Mouse (Mus musculus): ENCODE measurements around the gene Moap1. TPM values are rescaled to one million over a fixed set of nuclear protein-coding genes. Genes with fewer than 3 reads are reported as not detected.

The Moap1 gene
- polyA plus RNA-seq (2012; rRNA removed), result 10.7 and 11.0 TPM in 2 replicates

GRCm38 (mm10) chr12:102743589-102744574 lies at the start of gene Moap1, which contains the start of gene Tmem251:
Gene Moap1 (minus strand): TSS chr12:102743661.
Gene Tmem251 (plus strand): TSS chr12:102743762.
- no peak for TF ChIP-seq CTCF (IDR thresholded peaks at IDR 0.05; ENCODE audit: extremely low read depth, insufficient read depth, low read length)
- TF ChIP-seq POLR2A (IDR thresholded peaks at IDR 0.05; ENCODE audit: extremely low read depth, insufficient read depth, low read length), result peak; percentile 89
- peak within 1 kb of the TSS; percentile 93 for H3K27ac ChIP-seq (ENCODE audit: insufficient read depth, low read length)
- H3K4me3 ChIP-seq (ENCODE audit: insufficient read depth, low read length), result peak within 1 kb of the TSS; percentile 91
- peaks cover 11% of the 10 kb centered on the region; the same call in 1 of the 2 replicates for H3K4me1 ChIP-seq (ENCODE audit: control insufficient read depth, insufficient read depth, low read length)

DNA sequence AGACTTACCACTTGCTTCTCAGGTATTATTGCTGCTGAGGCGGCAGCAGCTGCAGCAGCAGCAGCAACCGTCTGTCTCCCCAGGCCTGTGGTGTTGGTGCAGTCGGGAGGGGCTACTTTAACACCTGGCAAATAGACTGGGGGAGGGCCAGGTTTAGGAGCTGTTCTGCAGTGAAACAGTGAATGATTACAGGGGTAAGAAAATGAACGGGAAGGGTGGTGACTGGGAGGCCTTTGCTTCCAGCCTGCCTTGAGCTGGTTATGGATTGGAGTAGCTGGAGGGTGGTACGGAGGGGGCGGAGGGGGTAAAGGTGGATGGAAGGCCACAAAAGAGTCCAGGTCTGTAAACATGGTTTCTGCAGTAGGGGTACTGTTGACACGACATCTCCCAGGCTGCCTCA lies 44.5 kb upstream of the Moap1 start:
- no peak for TF ChIP-seq POLR2A (IDR thresholded peaks at IDR 0.05; ENCODE audit: extremely low read depth, insufficient read depth, low read length)
- no peak for TF ChIP-seq CTCF (IDR thresholded peaks at IDR 0.05; ENCODE audit: extremely low read depth, insufficient read depth, low read length)
- Histone ChIP-seq H3K4me3 (ENCODE audit: insufficient read depth, low read length) (no peak overlapping the region), H3K27ac (ENCODE audit: insufficient read depth, low read length) (no peak overlapping the region), H3K4me1 (ENCODE audit: control insufficient read depth, insufficient read depth, low read length) (peaks cover 2% of the 10 kb centered on the region; the same call in 1 of the 2 replicates)

DNA sequence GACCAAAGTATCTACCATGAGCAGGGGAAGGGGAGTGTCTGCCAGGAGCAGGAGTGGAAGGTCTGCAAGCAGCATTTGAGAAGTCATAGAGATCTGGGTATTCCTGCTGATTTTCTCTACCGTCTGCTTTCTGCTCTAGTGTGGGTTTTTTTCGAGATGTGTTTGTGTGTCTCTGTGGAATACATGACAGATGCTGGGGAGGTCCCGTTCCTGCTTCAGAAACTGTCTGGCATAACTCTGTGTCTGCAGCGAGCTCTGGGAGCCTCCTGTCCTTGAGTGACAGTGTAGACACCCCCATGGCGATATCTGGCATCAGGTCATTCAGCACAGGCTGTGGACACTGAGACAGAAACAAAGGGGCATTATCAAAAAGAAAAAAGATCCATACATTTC lies 42.1 kb upstream of the Moap1 start:
- peaks cover 2% of the 10 kb centered on the region; the same call in 1 of the 2 replicates for H3K4me1 ChIP-seq (ENCODE audit: control insufficient read depth, insufficient read depth, low read length)
- no peak overlapping the region for H3K4me3 ChIP-seq (ENCODE audit: insufficient read depth, low read length)
- H3K27ac ChIP-seq (ENCODE audit: insufficient read depth, low read length), result no peak overlapping the region
- no peak for TF ChIP-seq POLR2A (IDR thresholded peaks at IDR 0.05; ENCODE audit: extremely low read depth, insufficient read depth, low read length)
- TF ChIP-seq CTCF (IDR thresholded peaks at IDR 0.05; ENCODE audit: extremely low read depth, insufficient read depth, low read length), result no peak

DNA sequence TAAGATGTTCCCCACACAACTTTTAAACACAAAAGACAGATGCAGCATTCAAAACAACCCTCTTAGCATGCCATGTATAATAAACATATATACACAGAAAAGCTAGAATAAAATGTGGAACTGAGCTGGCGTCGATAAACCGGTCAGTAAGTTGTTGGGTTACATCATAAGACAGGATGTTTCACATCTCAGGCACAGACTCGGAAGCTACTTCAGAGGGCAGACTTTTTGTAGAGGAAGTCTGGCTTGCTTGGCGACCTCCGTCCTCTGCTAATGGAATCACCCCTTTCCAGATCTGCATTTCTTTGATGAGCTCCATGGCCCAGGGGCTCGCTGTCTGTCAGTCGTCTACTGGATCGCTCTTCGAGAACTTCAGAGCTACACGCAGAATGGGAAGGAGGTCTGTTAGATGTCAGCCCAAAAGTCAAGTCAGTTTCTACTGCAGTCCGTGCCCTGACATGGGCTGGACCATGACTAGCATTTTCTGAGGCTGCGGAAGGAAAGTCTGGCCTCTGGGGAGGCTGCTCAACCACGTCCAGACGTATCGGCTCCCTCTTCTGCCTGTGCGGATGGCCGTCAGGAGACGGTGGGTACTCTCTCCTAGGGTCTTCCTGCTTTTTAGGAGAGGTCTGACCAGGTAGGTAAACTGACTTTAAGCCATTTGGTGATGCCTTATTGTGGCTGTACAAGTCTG lies 41.6 kb upstream of the Moap1 start:
- no peak for TF ChIP-seq POLR2A (IDR thresholded peaks at IDR 0.05; ENCODE audit: extremely low read depth, insufficient read depth, low read length)
- no peak for TF ChIP-seq CTCF (IDR thresholded peaks at IDR 0.05; ENCODE audit: extremely low read depth, insufficient read depth, low read length)
- Histone ChIP-seq H3K4me1 (ENCODE audit: control insufficient read depth, insufficient read depth, low read length) (no peaks in the 10 kb centered on the region), H3K27ac (ENCODE audit: insufficient read depth, low read length) (no peak overlapping the region), H3K4me3 (ENCODE audit: insufficient read depth, low read length) (no peak overlapping the region)

DNA sequence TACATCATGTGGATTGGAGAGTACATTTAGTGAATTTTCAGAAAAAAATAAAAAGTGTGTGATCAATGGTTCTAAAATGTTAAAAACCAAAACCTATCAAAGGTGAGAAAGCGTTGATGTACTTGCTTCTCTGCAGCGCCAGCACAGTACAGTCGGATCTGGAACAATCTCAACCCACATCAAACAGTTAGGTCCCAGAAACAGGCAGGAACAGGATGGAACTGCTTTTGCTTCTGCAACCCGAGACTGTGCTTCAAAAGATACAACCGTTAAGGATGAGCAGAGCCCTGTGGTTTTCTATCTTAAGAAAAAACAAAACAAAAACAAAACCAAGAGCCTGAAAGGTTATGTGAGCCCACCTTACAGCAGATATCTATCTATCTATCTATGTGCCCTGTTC lies 39.4 kb upstream of the Moap1 start:
- Histone ChIP-seq H3K4me1 (ENCODE audit: control insufficient read depth, insufficient read depth, low read length) (no peaks in the 10 kb centered on the region), H3K4me3 (ENCODE audit: insufficient read depth, low read length) (no peak overlapping the region), H3K27ac (ENCODE audit: insufficient read depth, low read length) (no peak overlapping the region)
- TF ChIP-seq POLR2A (IDR thresholded peaks at IDR 0.05; ENCODE audit: extremely low read depth, insufficient read depth, low read length) (no peak), CTCF (IDR thresholded peaks at IDR 0.05; ENCODE audit: extremely low read depth, insufficient read depth, low read length) (no peak)

DNA sequence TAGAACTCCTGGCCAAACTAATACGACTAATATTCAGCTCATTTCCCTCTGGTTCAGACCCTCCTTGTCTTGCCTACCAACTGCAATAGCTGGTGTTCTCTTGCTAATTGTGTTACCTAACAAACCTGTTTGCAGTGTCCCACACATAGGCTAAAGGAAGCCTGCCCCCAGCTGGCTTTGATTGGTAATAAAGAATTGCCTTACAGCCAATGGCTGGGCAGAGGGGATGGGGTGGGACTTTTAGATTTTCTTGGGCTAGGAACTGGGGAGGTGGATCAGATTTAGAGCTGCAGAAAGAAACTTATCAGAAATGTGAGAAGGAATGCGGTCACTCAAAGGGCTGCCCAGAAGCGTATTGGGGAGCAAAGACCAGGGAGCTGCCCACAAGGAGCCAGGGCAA lies 36.0 kb upstream of the Moap1 start:
- TF ChIP-seq POLR2A (IDR thresholded peaks at IDR 0.05; ENCODE audit: extremely low read depth, insufficient read depth, low read length) (no peak), CTCF (IDR thresholded peaks at IDR 0.05; ENCODE audit: extremely low read depth, insufficient read depth, low read length) (0 out of 2 replicates have a peak, but pooled peaks have one; percentile 7)
- Histone ChIP-seq H3K4me3 (ENCODE audit: insufficient read depth, low read length) (no peak overlapping the region), H3K27ac (ENCODE audit: insufficient read depth, low read length) (no peak overlapping the region), H3K4me1 (ENCODE audit: control insufficient read depth, insufficient read depth, low read length) (no peaks in the 10 kb centered on the region)

- H3K4me1 ChIP-seq (ENCODE audit: control insufficient read depth, insufficient read depth, low read length), result no peaks in the 10 kb centered on the region
- no peak overlapping the region for H3K27ac ChIP-seq (ENCODE audit: insufficient read depth, low read length)
- H3K4me3 ChIP-seq (ENCODE audit: insufficient read depth, low read length), result no peak overlapping the region
- no peak for TF ChIP-seq POLR2A (IDR thresholded peaks at IDR 0.05; ENCODE audit: extremely low read depth, insufficient read depth, low read length)
- TF ChIP-seq CTCF (IDR thresholded peaks at IDR 0.05; ENCODE audit: extremely low read depth, insufficient read depth, low read length), result no peak
Observed at GRCm38 (mm10) chr12:102778151-102778550, 34.7 kb upstream of the Moap1 start.

DNA sequence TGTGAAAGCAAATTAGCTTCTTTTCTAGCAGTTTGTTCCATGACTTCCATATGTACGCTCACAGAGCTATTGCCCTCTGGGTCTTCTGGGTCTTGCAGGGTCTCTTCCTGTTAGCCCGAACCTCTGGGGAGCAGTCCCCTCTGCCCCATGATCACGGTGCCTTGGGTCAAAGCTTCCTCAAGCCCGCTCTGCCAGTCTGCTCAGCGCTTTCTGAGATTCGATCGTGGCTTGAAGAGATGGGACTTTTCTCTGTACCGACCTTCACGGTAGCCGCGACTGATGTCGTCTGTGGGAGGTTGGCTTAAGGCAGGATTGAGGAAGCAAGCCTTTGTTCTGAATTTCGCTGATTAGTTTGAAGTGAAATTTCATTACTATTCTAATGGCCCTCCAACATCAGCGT lies 32.6 kb upstream of the Moap1 start:
- Histone ChIP-seq H3K4me3 (ENCODE audit: insufficient read depth, low read length) (no peak overlapping the region), H3K4me1 (ENCODE audit: control insufficient read depth, insufficient read depth, low read length) (no peaks in the 10 kb centered on the region), H3K27ac (ENCODE audit: insufficient read depth, low read length) (no peak overlapping the region)
- TF ChIP-seq CTCF (IDR thresholded peaks at IDR 0.05; ENCODE audit: extremely low read depth, insufficient read depth, low read length) (no peak), POLR2A (IDR thresholded peaks at IDR 0.05; ENCODE audit: extremely low read depth, insufficient read depth, low read length) (no peak)

DNA sequence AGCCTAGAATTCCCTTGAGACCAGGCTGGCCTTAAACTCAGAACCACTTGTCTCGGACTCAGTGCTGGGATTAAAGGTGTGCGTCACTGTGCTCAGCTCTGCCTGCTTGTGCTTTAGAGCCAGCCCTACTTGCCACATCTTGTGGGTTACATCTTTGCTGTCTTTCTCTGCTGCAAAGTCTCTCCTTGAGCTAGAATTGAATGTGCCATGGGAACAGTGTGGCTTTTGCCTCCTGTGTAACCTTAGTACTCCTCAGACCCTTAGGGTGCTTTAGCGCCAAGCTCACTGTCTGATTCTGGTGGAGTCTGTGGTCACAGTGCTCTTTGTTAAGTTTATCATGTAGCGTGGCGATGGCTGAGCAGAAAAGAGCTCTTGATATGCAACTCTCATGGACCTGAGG lies 29.2 kb upstream of the Moap1 start:
- Histone ChIP-seq H3K4me1 (ENCODE audit: control insufficient read depth, insufficient read depth, low read length) (no peaks in the 10 kb centered on the region), H3K4me3 (ENCODE audit: insufficient read depth, low read length) (no peak overlapping the region), H3K27ac (ENCODE audit: insufficient read depth, low read length) (no peak overlapping the region)
- TF ChIP-seq POLR2A (IDR thresholded peaks at IDR 0.05; ENCODE audit: extremely low read depth, insufficient read depth, low read length), result no peak
- TF ChIP-seq CTCF (IDR thresholded peaks at IDR 0.05; ENCODE audit: extremely low read depth, insufficient read depth, low read length), result no peak

Measured in cortical plate, adult 2 months (tissue).